Mouse (Mus musculus) erythroblast, adult 5-6 weeks (primary cell): Measurements from ENCODE around the gene Scube1. TPM values are rescaled to one million over a fixed set of nuclear protein-coding genes. Genes with fewer than 3 reads are reported as not detected.

Experiments used
- ATAC-seq: replicated peaks from 2 replicates; pipeline ENCODE4 v1.8.0; 2016; ENCODE audit warnings: moderate number of reproducible peaks, mild to moderate bottlenecking, moderate TSS enrichment, inconsistent platforms; ENCODE audit not compliant: poor library complexity, low FRiP score, severe bottlenecking
- total RNA-seq, 2 experiments: library from RNA; stranded (forward) in 1 of 2; stranded (reverse) in 1 of 2; fragments of 150-400 nt in 1 of 2; fragments of 200-764, 138-1000 nt in 1 of 2; gene quantifications; 2 replicates each; pipeline versions ENCODE4 v1.2.3 to v1.2.4; 2015 to 2017; ENCODE audit warnings: low replicate concordance in 2 of 2

Scube1 gene
- total RNA-seq, 2 experiments from 2014 or later = not detected

- ATAC-seq = no peak
Measured at GRCm38 (mm10) chr15:83573606-83574005, 151.2 kb downstream of the Scube1 start.

GRCm38 (mm10) chr15:83572132-83572531, 152.7 kb downstream of the Scube1 start:
- no peak for ATAC-seq

GRCm38 (mm10) chr15:83571636-83572035, 153.2 kb downstream of the Scube1 start:
- no peak for ATAC-seq

GRCm38 (mm10) chr15:83570641-83571040, 154.2 kb downstream of the Scube1 start:
- ATAC-seq = peak; percentile 48

GRCm38 (mm10) chr15:83569682-83570081, 155.1 kb downstream of the Scube1 start:
- ATAC-seq = no peak

- no peak for ATAC-seq
Measured at GRCm38 (mm10) chr15:83568544-83568943, 156.3 kb downstream of the Scube1 start.

GRCm38 (mm10) chr15:83567728-83568127, 157.1 kb downstream of the Scube1 start:
- no peak for ATAC-seq

- ATAC-seq = no peak
Measured at GRCm38 (mm10) chr15:83566006-83566405, 158.8 kb downstream of the Scube1 start.

GRCm38 (mm10) chr15:83565434-83565833, 159.4 kb downstream of the Scube1 start:
- ATAC-seq = peak; percentile 79

GRCm38 (mm10) chr15:83563857-83564651, 160.8 kb downstream of the Scube1 start:
- ATAC-seq = peak; percentile 60

- peak; percentile 73 for ATAC-seq
Measured at GRCm38 (mm10) chr15:83563327-83563856, 161.4 kb downstream of the Scube1 start, which contains the start of the genes Tspo and Mcat. Tspo (plus strand) TSS chr15:83563592. Mcat (minus strand) TSS chr15:83563787.

GRCm38 (mm10) chr15:83562626-83563270, 162.1 kb downstream of the Scube1 start:
- ATAC-seq = peak; percentile 34

GRCm38 (mm10) chr15:83560941-83561477, 163.8 kb downstream of the Scube1 start:
- ATAC-seq = no peak

- peak; percentile 95 for ATAC-seq
Measured at GRCm38 (mm10) chr15:83555161-83555974, 169.5 kb downstream of the Scube1 start.

Other genes starting within 250 kb of the Scube1 start
- gene Ttll1, start 214.1 kb downstream of the Scube1 start, total RNA-seq (2015; ENCODE audit: low replicate concordance) = 8.4 and 8.5 TPM in 2 replicates
- gene Ttll1, start 214.1 kb downstream of the Scube1 start, total RNA-seq (2017; ENCODE audit: low replicate concordance) = 1.8 and 8.3 TPM in 2 replicates
- gene Bik, start 198.2 kb downstream of the Scube1 start, total RNA-seq (2015; ENCODE audit: low replicate concordance) = not detected in 2 replicates
- gene Bik, start 198.2 kb downstream of the Scube1 start, total RNA-seq (2017; ENCODE audit: low replicate concordance) = 0.84 TPM in 1 of 2 replicates, not detected in the other
- 51.5 and 85.9 TPM in 2 replicates for gene Tspo, start 161.4 kb downstream of the Scube1 start, total RNA-seq (2015; ENCODE audit: low replicate concordance)
- 51.9 and 74.4 TPM in 2 replicates for gene Tspo, start 161.4 kb downstream of the Scube1 start, total RNA-seq (2017; ENCODE audit: low replicate concordance)
- 0.38 TPM in 1 of 2 replicates, not detected in the other for gene Mcat, start 161.2 kb downstream of the Scube1 start, total RNA-seq (2015; ENCODE audit: low replicate concordance)
- gene Mcat, start 161.2 kb downstream of the Scube1 start, total RNA-seq (2017; ENCODE audit: low replicate concordance) = 3.1 and 4.3 TPM in 2 replicates
- gene Ttll12, start 129.9 kb downstream of the Scube1 start, total RNA-seq (2015; ENCODE audit: low replicate concordance) = 9.4 and 16.1 TPM in 2 replicates
- gene Ttll12, start 129.9 kb downstream of the Scube1 start, total RNA-seq (2017; ENCODE audit: low replicate concordance) = 5.9 and 9.8 TPM in 2 replicates
- gene Mpped1, start 54.4 kb upstream of the Scube1 start, total RNA-seq (2015; ENCODE audit: low replicate concordance) = not detected in 2 replicates
- not detected in 2 replicates for gene Mpped1, start 54.4 kb upstream of the Scube1 start, total RNA-seq (2017; ENCODE audit: low replicate concordance)